Mouse (Mus musculus) bone marrow macrophage, adult 2 months (primary cell): ENCODE data around the gene Cdk19.
"Not testable (repeated sequence)": the region's sequence is repeated elsewhere in the genome, so short reads cannot be mapped to it uniquely, and the experiment has no call there.

ENCODE experiments used
- CTCF ChIP-seq: IDR thresholded peaks from 2 replicates; pipeline ENCODE4 v1.5.1; 2012; ENCODE audit warnings: low read depth, mild to moderate bottlenecking, low read length, moderate library complexity
- POLR2A ChIP-seq: IDR thresholded peaks from 2 replicates; pipeline ENCODE4 v1.6.1; 2012; ENCODE audit warnings: mild to moderate bottlenecking, low read depth, low read length, borderline replicate concordance

DNA sequence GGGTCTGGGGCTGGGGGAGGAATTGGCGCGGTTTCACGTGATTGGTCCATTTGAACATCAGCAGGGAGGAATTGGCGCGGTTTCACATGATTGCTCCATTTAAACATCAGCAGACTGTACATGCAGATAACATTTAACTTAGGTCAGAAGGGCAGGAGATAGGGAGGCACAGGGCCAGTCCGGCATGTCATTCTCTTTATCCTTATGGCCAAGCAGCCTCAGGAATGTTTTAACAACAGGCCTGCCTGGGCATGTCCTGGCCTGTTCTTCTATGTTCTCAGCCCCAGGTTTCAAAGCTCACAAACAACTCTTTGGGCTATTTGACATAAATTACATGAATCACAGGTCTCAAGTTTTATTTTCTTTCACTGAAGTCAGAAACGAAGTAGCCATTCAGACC is 173.6 kb downstream of the Cdk19 start:
- TF ChIP-seq CTCF, POLR2A: not testable (repeated sequence)
